Mouse (Mus musculus): Measurements from ENCODE around the gene Tmem208.
A peak's percentile ranks its signal among the peaks of the same experiment; 100 is the strongest.

Tmem208 gene

GRCm38 (mm10) chr8:105353583-105354135, 27.5 kb downstream of the Tmem208 start:
- no peak for DNase-seq (ENCODE audit: low read depth in 1 of 2, low spot score in 2 of 2)

- no peak for DNase-seq (ENCODE audit: low read depth in 1 of 2, low spot score in 2 of 2)
These were observed 28.4 kb downstream of the Tmem208 start for GRCm38 (mm10) chr8:105354549-105354948.

- no peak for DNase-seq (ENCODE audit: low read depth in 1 of 2, low spot score in 2 of 2)
These were observed 29.2 kb downstream of the Tmem208 start for GRCm38 (mm10) chr8:105355179-105356024.

- DNase-seq (ENCODE audit: low read depth in 1 of 2, low spot score in 2 of 2): no peak
These were observed 30.5 kb downstream of the Tmem208 start for GRCm38 (mm10) chr8:105356681-105357080.

GRCm38 (mm10) chr8:105359208-105359607, 33.1 kb downstream of the Tmem208 start:
- no peak for DNase-seq (ENCODE audit: low read depth in 1 of 2, low spot score in 2 of 2)

GRCm38 (mm10) chr8:105359646-105360045, 33.5 kb downstream of the Tmem208 start:
- no peak for DNase-seq (ENCODE audit: low read depth in 1 of 2, low spot score in 2 of 2)

- DNase-seq (ENCODE audit: low read depth in 1 of 2, low spot score in 2 of 2): no peak
These were observed 35.9 kb downstream of the Tmem208 start for GRCm38 (mm10) chr8:105361751-105362702.

GRCm38 (mm10) chr8:105367107-105367506, 41.0 kb downstream of the Tmem208 start:
- DNase-seq (ENCODE audit: low read depth in 1 of 2, low spot score in 2 of 2): no peak

- DNase-seq (ENCODE audit: low read depth in 1 of 2, low spot score in 2 of 2): no peak
These were observed 46.3 kb downstream of the Tmem208 start for GRCm38 (mm10) chr8:105372473-105372872.

- no peak for DNase-seq (ENCODE audit: low read depth in 1 of 2, low spot score in 2 of 2)
These were observed 46.9 kb downstream of the Tmem208 start, which contains the start of gene Plekhg4 for GRCm38 (mm10) chr8:105373032-105373431. Gene Plekhg4 (plus strand): TSS chr8:105373274.

GRCm38 (mm10) chr8:105374513-105374966, 48.4 kb downstream of the Tmem208 start:
- DNase-seq (ENCODE audit: low read depth in 1 of 2, low spot score in 2 of 2): peak in 1 of 2 experiments; percentile 48

GRCm38 (mm10) chr8:105378673-105379072, 52.5 kb downstream of the Tmem208 start:
- DNase-seq (ENCODE audit: low read depth in 1 of 2, low spot score in 2 of 2): no peak

GRCm38 (mm10) chr8:105380308-105380707, 54.2 kb downstream of the Tmem208 start:
- no peak for DNase-seq (ENCODE audit: low read depth in 1 of 2, low spot score in 2 of 2)

- DNase-seq (ENCODE audit: low read depth in 1 of 2, low spot score in 2 of 2): no peak
These were observed 57.9 kb downstream of the Tmem208 start for GRCm38 (mm10) chr8:105384070-105384469.

All from monocyte, adult 2 months (primary cell).